Mouse (Mus musculus) liver, embryonic 18 days (tissue): ENCODE results near the gene Olfr547. TPM values are rescaled to one million over a fixed set of nuclear protein-coding genes. Genes with fewer than 3 reads are reported as not detected.

Experiments used
- polyA plus RNA-seq: library from polyadenylated mRNA; depleted of rRNA; stranded (reverse); fragments of >200 nt; gene quantifications from 2 replicates; pipeline ENCODE4 v1.2.3, GENCODE M21; 2012; rRNA removed

Olfr547 gene
- not detected in 2 replicates for polyA plus RNA-seq

GRCm38 (mm10) chr7:102534449-102534848, at the start of gene Olfr547:
Olfr547 (plus strand) TSS chr7:102534749.

GRCm38 (mm10) chr7:102488161-102488560, 46.4 kb upstream of the Olfr547 start, which contains the start of gene Olfr544:
Olfr544 (minus strand) TSS chr7:102488313.

GRCm38 (mm10) chr7:102499473-102499872, 35.1 kb upstream of the Olfr547 start, which contains the start of gene Olfr545:
Olfr545 (minus strand) TSS chr7:102499573.

GRCm38 (mm10) chr7:102540596-102540995, 6.0 kb downstream of the Olfr547 start, which contains the start of gene Olfr548-ps1:
Olfr548-ps1 (plus strand) TSS chr7:102540896.

GRCm38 (mm10) chr7:102549570-102549969, 15.0 kb downstream of the Olfr547 start, which contains the start of gene Olfr549:
Olfr549 (plus strand) TSS chr7:102549870.

GRCm38 (mm10) chr7:102564999-102565997, 30.7 kb downstream of the Olfr547 start, which contains the start of gene Trim21:
Trim21 (minus strand) TSS chr7:102565486.

GRCm38 (mm10) chr7:102571142-102571541, 36.6 kb downstream of the Olfr547 start, which contains the start of gene Olfr550:
Olfr550 (plus strand) TSS chr7:102571442.

Other genes with a start within 250 kb of the Olfr547 start
- 46.4 and 47.7 TPM in 2 replicates for gene Rrm1, start 93.1 kb upstream of the Olfr547 start, polyA plus RNA-seq
- not detected in 2 replicates for gene Olfr543, start 53.1 kb upstream of the Olfr547 start, polyA plus RNA-seq
- gene Olfr544, start 46.4 kb upstream of the Olfr547 start, polyA plus RNA-seq, result not detected in 2 replicates
- gene Olfr545, start 35.2 kb upstream of the Olfr547 start, polyA plus RNA-seq, result not detected in 2 replicates
- not detected in 2 replicates for gene Olfr548-ps1, start 6.1 kb downstream of the Olfr547 start, polyA plus RNA-seq
- gene Olfr549, start 15.1 kb downstream of the Olfr547 start, polyA plus RNA-seq, result not detected in 2 replicates
- 6.6 and 7.2 TPM in 2 replicates for gene Trim21, start 30.7 kb downstream of the Olfr547 start, polyA plus RNA-seq
- not detected in 2 replicates for gene Olfr550, start 36.7 kb downstream of the Olfr547 start, polyA plus RNA-seq
- not detected in 2 replicates for gene Olfr551, start 57.1 kb downstream of the Olfr547 start, polyA plus RNA-seq
- gene Olfr552, start 63.0 kb downstream of the Olfr547 start, polyA plus RNA-seq, result not detected in 2 replicates
- gene Olfr553, start 83.5 kb downstream of the Olfr547 start, polyA plus RNA-seq, result not detected in 2 replicates
- gene Olfr554, start 103.7 kb downstream of the Olfr547 start, polyA plus RNA-seq, result not detected in 2 replicates
- gene Olfr555, start 124.1 kb downstream of the Olfr547 start, polyA plus RNA-seq, result not detected in 2 replicates
- not detected in 2 replicates for gene Olfr556, start 130.2 kb downstream of the Olfr547 start, polyA plus RNA-seq
- 3.2 and 3.4 TPM in 2 replicates for gene Trim68, start 152.6 kb downstream of the Olfr547 start, polyA plus RNA-seq
- gene Olfr557, start 161.2 kb downstream of the Olfr547 start, polyA plus RNA-seq, result not detected in 2 replicates
- gene Olfr558, start 167.5 kb downstream of the Olfr547 start, polyA plus RNA-seq, result 0.02 TPM in 2 replicates
- gene Olfr33, start 184.3 kb downstream of the Olfr547 start, polyA plus RNA-seq, result not detected in 2 replicates
- gene Olfr559, start 192.7 kb downstream of the Olfr547 start, polyA plus RNA-seq, result not detected in 2 replicates
- not detected in 2 replicates for gene Olfr560, start 224.6 kb downstream of the Olfr547 start, polyA plus RNA-seq
- 0.24 and 0.48 TPM in 2 replicates for gene Olfr78, start 224.7 kb downstream of the Olfr547 start, polyA plus RNA-seq
- 0.05 TPM in 1 of 2 replicates, not detected in the other for gene Olfr561, start 236.5 kb downstream of the Olfr547 start, polyA plus RNA-seq